Mouse (Mus musculus): Measurements from ENCODE around the gene Olfr283. TPM values are rescaled to one million over a fixed set of nuclear protein-coding genes. Genes with fewer than 3 reads are reported as not detected.
"Not testable (repeated sequence)": the region's sequence is repeated elsewhere in the genome, so short reads cannot be mapped to it uniquely, and the experiment has no call there.

Olfr283 gene
- not detected for total RNA-seq (2021)

GRCm38 (mm10) chr15:98380846-98381245, at the start of gene Olfr283:
Gene Olfr283 (minus strand): TSS chr15:98380946.
- no peak for DNase-seq (ENCODE audit: extremely low spot score in 1 of 2, low spot score in 1 of 2)

GRCm38 (mm10) chr15:98425188-98425587, 44.4 kb upstream of the Olfr283 start:
- DNase-seq (ENCODE audit: extremely low spot score in 1 of 2, low spot score in 1 of 2), result no peak

GRCm38 (mm10) chr15:98424753-98425152, 44.0 kb upstream of the Olfr283 start:
- DNase-seq (ENCODE audit: extremely low spot score in 1 of 2, low spot score in 1 of 2), result no peak

GRCm38 (mm10) chr15:98424326-98424725, 43.6 kb upstream of the Olfr283 start:
- DNase-seq (ENCODE audit: extremely low spot score in 1 of 2, low spot score in 1 of 2), result no peak

GRCm38 (mm10) chr15:98420897-98421296, 40.2 kb upstream of the Olfr283 start:
- DNase-seq (ENCODE audit: extremely low spot score in 1 of 2, low spot score in 1 of 2), result no peak

- no peak for DNase-seq (ENCODE audit: extremely low spot score in 1 of 2, low spot score in 1 of 2)
Observed at GRCm38 (mm10) chr15:98418096-98418495, 37.4 kb upstream of the Olfr283 start.

- DNase-seq (ENCODE audit: extremely low spot score in 1 of 2, low spot score in 1 of 2), result not testable (repeated sequence)
Observed at GRCm38 (mm10) chr15:98417285-98417684, 36.5 kb upstream of the Olfr283 start.

GRCm38 (mm10) chr15:98416802-98417201, 36.1 kb upstream of the Olfr283 start:
- not testable (repeated sequence) for DNase-seq (ENCODE audit: extremely low spot score in 1 of 2, low spot score in 1 of 2)

- DNase-seq (ENCODE audit: extremely low spot score in 1 of 2, low spot score in 1 of 2), result no peak
Observed at GRCm38 (mm10) chr15:98415996-98416395, 35.2 kb upstream of the Olfr283 start.

- DNase-seq (ENCODE audit: extremely low spot score in 1 of 2, low spot score in 1 of 2), result no peak
Observed at GRCm38 (mm10) chr15:98410249-98410648, 29.5 kb upstream of the Olfr283 start.

GRCm38 (mm10) chr15:98409635-98410034, 28.9 kb upstream of the Olfr283 start:
- no peak for DNase-seq (ENCODE audit: extremely low spot score in 1 of 2, low spot score in 1 of 2)

- peak in 1 of 2 experiments; percentile 47 for DNase-seq (ENCODE audit: extremely low spot score in 1 of 2, low spot score in 1 of 2)
Observed at GRCm38 (mm10) chr15:98408406-98409060, 27.8 kb upstream of the Olfr283 start.

GRCm38 (mm10) chr15:98402356-98402755, 21.6 kb upstream of the Olfr283 start:
- no peak for DNase-seq (ENCODE audit: extremely low spot score in 1 of 2, low spot score in 1 of 2)

GRCm38 (mm10) chr15:98397136-98397535, 16.4 kb upstream of the Olfr283 start:
- no peak for DNase-seq (ENCODE audit: extremely low spot score in 1 of 2, low spot score in 1 of 2)

GRCm38 (mm10) chr15:98391903-98392187, 11.1 kb upstream of the Olfr283 start:
- DNase-seq (ENCODE audit: extremely low spot score in 1 of 2, low spot score in 1 of 2), result no peak

- DNase-seq (ENCODE audit: extremely low spot score in 1 of 2, low spot score in 1 of 2), result no peak
Observed at GRCm38 (mm10) chr15:98391081-98391902, 10.5 kb upstream of the Olfr283 start.

GRCm38 (mm10) chr15:98389796-98390195, 9.1 kb upstream of the Olfr283 start:
- peak; percentile 60 to 80 for DNase-seq (ENCODE audit: extremely low spot score in 1 of 2, low spot score in 1 of 2)

GRCm38 (mm10) chr15:98387621-98388020, 6.9 kb upstream of the Olfr283 start:
- no peak for DNase-seq (ENCODE audit: extremely low spot score in 1 of 2, low spot score in 1 of 2)

GRCm38 (mm10) chr15:98378209-98378608, 2.5 kb downstream of the Olfr283 start:
- DNase-seq (ENCODE audit: extremely low spot score in 1 of 2, low spot score in 1 of 2), result no peak

- no peak for DNase-seq (ENCODE audit: extremely low spot score in 1 of 2, low spot score in 1 of 2)
Observed at GRCm38 (mm10) chr15:98340887-98341286, 39.9 kb downstream of the Olfr283 start, which contains the start of gene Olfr284. Gene Olfr284 (minus strand): TSS chr15:98340987.

Data from layer of hippocampus, postnatal 25 days (tissue).